Mouse (Mus musculus) lung, embryonic 16.5 days (tissue): ENCODE data around the gene Xntrpc. TPM values are rescaled to one million over a fixed set of nuclear protein-coding genes. Genes with fewer than 3 reads are reported as not detected.
"Not testable (repeated sequence)": the region's sequence is repeated elsewhere in the genome, so short reads cannot be mapped to it uniquely, and the experiment has no call there.

Source experiments
- ATAC-seq: fragments of 200-750 bp; cut with Nextera tagmentation; 2 replicates; pipeline ENCODE4 v1.8.0; 2017; ENCODE audit warnings: low read depth, mild to moderate bottlenecking, moderate library complexity
- H3K27ac ChIP-seq: fragments of 300-500 bp; sonication (generic); 2 replicates; pipeline ENCODE4 v1.5.1; 2014; ENCODE audit warnings: mild to moderate bottlenecking, control low read depth, low read length
- H3K27me3 ChIP-seq: fragments of 300-500 bp; sonication (generic); 2 replicates; pipeline ENCODE4 v1.6.1; 2014; ENCODE audit warnings: low read depth, low read length, mixed read lengths; ENCODE audit not compliant: control insufficient read depth, insufficient read depth
- H3K36me3 ChIP-seq: fragments of 300-500 bp; sonication (generic); 2 replicates; pipeline ENCODE4 v1.6.1; 2014; ENCODE audit warnings: low read length; ENCODE audit not compliant: control insufficient read depth, insufficient read depth
- H3K4me1 ChIP-seq: fragments of 300-500 bp; sonication (generic); replicated peaks from 2 replicates; pipeline ENCODE4 v1.6.1; 2014; ENCODE audit warnings: low read length, mixed read lengths; ENCODE audit not compliant: control insufficient read depth, insufficient read depth
- H3K4me2 ChIP-seq: fragments of 300-500 bp; sonication (generic); 2 replicates; pipeline ENCODE4 v1.6.1; 2014; ENCODE audit warnings: low read depth, low read length, control low read depth
- H3K4me3 ChIP-seq: fragments of 300-500 bp; sonication (generic); 2 replicates; pipeline ENCODE4 v1.5.1; 2014; ENCODE audit warnings: mild to moderate bottlenecking, low read length, control low read depth
- H3K9ac ChIP-seq: fragments of 300-500 bp; sonication (generic); 2 replicates; pipeline ENCODE4 v1.6.1; 2014; ENCODE audit warnings: low read length, control low read depth
- H3K9me3 ChIP-seq: fragments of 300-500 bp; sonication (generic); 2 replicates; pipeline ENCODE4 v1.6.1; 2016; ENCODE audit warnings: low read length; ENCODE audit not compliant: control insufficient read depth
- WGBS: fragments of 180-500 bp; shearing (Covaris S2); extraction: QIAGEN DNeasy Blood & Tissue Kit; methylation state at CpG from one replicate; pipeline ENCODE4 v1.1.7; 2014; 5-methylcytosine and 5-hydroxymethylcytosine counted together
- polyA plus RNA-seq: library from polyadenylated mRNA; unstranded; fragments of >200 nt; fragmentation: Nextera tagmentation; extraction: Ambion mirVana; gene quantifications from 2 replicates; pipeline ENCODE4 v1.2.1, GENCODE M21; 2015

The Xntrpc gene
- polyA plus RNA-seq: 1.0 and 1.2 TPM in 2 replicates

DNA sequence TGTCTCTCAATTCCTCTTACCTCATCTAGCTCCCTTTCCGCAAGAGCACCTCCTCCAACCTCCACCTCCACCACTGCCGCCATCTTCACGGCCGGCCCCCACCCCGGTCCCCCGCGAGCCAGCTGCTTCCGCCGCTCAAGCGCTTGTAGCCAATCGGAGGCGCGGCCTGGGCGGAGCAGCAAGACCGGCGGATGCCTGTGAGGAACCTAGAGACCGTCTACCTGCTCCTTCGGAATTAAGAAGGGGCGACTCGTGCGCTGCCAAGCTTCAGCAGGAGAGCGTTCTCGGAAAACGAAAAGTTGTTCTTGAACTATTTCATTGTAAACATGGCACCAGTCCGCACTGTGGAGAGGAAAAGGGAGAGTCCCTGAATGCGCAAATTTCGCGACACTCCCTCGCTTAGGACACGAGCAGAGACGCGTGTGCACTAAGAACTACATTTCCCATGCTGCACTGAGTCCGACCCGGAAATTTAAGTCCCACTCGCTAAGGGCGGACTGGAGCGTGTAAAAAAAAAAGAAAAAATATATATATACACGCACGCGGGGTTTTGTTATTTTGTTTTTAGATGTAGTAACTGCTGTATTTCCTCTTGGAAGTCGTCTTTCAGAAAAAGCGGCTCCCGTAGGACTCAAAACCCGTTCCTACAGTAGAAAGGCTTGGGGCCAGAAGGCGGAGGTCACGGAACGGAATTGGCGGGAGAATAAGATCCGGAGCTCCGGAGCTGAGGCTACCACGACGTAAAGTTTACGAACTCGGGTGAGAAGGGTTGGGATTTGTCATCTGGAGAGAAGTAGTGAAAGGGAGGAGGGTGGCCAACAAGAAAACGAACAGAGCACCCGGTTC lies at the start of gene Xntrpc, which contains the start of the genes Rnf121 and Xndc1:
Xntrpc (plus strand) TSS at position 668 of the 846 bp plus-strand sequence.
Rnf121 (minus strand) TSS at position 424 of the 846 bp plus-strand sequence.
Xndc1 (plus strand) TSS at position 466 of the 846 bp plus-strand sequence.
- H3K9me3 ChIP-seq: no peaks in the 10 kb centered on the region
- H3K4me2 ChIP-seq: peak within 1 kb of the TSS; percentile 58
- H3K36me3 ChIP-seq: peaks cover 4% of the 10 kb centered on the region; the same call in 1 of the 2 replicates
- H3K9ac ChIP-seq: peak within 1 kb of the TSS; percentile 77
- no peaks in the 10 kb centered on the region for H3K27me3 ChIP-seq
- H3K4me1 ChIP-seq: peaks cover 18% of the 10 kb centered on the region
- WGBS: under 1% methylated on average over 56 of the region's 56 CpGs
- H3K4me3 ChIP-seq: peak within 1 kb of the TSS; percentile 78
- peak within 1 kb of the TSS; percentile 83 for H3K27ac ChIP-seq
- peak; percentile 99 for ATAC-seq

DNA sequence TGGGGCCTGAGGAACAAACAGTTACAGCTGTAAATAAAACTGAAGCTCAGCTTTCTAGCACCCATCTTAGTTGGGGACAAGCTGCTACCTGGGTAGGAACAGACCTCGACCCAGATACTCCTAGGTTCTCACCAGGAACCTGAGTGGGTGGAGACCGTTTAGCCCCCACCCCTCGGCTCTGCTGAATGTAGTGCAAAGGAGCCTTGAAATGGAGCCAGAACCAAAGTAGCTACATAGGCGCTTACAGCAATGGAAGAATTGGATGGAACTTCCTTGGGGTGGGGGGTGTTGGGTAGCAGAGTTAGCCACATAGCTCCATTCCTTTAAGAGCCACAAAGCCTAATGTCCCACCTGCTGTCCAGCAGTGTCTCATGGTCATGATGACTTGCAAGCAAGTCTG lies 48.6 kb upstream of the Xntrpc start:
- WGBS: 76% methylated on average over 4 of the region's 4 CpGs
- H3K27ac ChIP-seq: no peak overlapping the region

DNA sequence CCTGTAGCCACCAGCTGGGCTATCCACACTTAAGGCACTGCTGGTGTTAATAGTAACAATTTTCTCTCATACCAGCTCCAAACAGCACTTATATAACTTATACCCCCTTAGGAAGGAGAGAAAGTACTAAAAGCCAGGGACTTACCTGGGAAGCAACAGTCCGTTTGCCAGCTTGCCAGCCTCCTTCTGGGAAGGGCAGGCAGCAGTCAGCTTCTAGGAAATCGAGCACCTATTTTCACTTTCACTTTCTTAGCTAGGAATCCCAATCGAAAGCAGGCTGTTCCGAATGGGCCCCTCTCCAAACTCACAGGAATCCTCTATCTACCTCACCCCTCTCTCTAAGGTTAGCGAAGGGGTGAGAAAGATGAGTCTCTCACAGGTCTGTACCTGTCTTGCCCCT lies 48.1 kb upstream of the Xntrpc start:
- Histone ChIP-seq H3K27ac (no peak overlapping the region), H3K4me3 (no peak overlapping the region), H3K4me2 (no peak overlapping the region), H3K4me1 (no peaks in the 10 kb centered on the region), H3K36me3 (peaks cover 51% of the 10 kb centered on the region), H3K9ac (no peak overlapping the region), H3K9me3 (no peaks in the 10 kb centered on the region), H3K27me3 (no peaks in the 10 kb centered on the region)
- WGBS: 79% methylated on average over 5 of the region's 5 CpGs
- ATAC-seq: no peak

More for the DNA sequence above, 48.6 kb upstream of the Xntrpc start:
- no peaks in the 10 kb centered on the region for H3K27me3 ChIP-seq
- H3K4me2 ChIP-seq: no peak overlapping the region
- no peak overlapping the region for H3K4me3 ChIP-seq
- no peak for ATAC-seq
- H3K4me1 ChIP-seq: no peaks in the 10 kb centered on the region
- H3K36me3 ChIP-seq: peaks cover 51% of the 10 kb centered on the region
- H3K9ac ChIP-seq: no peak overlapping the region
- no peaks in the 10 kb centered on the region for H3K9me3 ChIP-seq

DNA sequence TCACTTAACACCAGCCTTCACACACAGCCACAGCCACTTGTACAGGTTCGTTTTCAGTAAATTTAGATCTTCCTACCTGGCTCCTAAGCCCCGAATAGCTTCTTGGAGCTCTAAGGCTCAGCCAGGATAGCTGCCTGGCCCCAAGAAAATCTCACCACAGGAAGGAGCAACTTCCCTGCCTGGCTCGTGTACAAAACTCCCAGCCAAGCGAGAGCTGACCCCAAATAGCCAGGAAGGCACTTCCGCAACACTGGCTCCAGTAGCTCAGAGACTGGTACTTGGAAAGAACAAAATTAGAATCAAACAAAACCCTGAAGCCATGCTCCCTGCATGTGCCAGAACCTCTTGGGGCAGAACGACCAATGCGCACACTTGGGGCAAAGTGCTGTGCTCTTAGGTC lies 47.5 kb upstream of the Xntrpc start:
- Histone ChIP-seq H3K36me3 (peaks cover 51% of the 10 kb centered on the region), H3K9me3 (no peaks in the 10 kb centered on the region), H3K4me1 (no peaks in the 10 kb centered on the region), H3K27me3 (no peaks in the 10 kb centered on the region), H3K9ac (no peak overlapping the region), H3K27ac (no peak overlapping the region), H3K4me3 (no peak overlapping the region), H3K4me2 (no peak overlapping the region)
- 66% methylated on average over 7 of the region's 7 CpGs for WGBS
- ATAC-seq: no peak

DNA sequence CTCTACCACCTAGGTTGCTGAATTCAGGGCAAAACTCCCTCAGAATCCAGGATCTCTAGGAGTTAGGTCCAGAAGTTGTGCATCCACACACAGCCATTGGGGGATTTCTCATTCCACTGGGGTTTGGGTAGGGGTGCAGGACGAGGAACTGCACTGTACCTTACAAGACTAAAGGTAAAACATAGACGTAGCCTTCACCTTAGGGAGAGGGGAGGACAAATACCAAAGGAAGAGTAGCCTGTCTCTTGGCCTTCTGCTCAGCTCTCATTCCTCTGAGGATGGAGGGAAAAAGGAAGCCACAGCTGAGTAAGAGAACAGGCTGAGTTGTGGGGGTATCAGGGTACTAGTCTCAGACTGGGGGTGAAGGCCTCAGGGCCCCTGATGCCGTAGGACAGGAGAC lies 46.9 kb upstream of the Xntrpc start, which contains the start of gene Il18bp:
Il18bp (minus strand) TSS at position 101 of the 400 bp plus-strand sequence.
- H3K9me3 ChIP-seq: no peaks in the 10 kb centered on the region
- H3K27me3 ChIP-seq: no peaks in the 10 kb centered on the region
- H3K4me1 ChIP-seq: no peaks in the 10 kb centered on the region
- no peak within 1 kb of the TSS for H3K9ac ChIP-seq
- no peak within 1 kb of the TSS for H3K27ac ChIP-seq
- WGBS: 87% methylated on average over 3 of the region's 3 CpGs
- no peak for ATAC-seq
- no peak within 1 kb of the TSS for H3K4me3 ChIP-seq
- H3K36me3 ChIP-seq: peaks cover 47% of the 10 kb centered on the region
- no peak within 1 kb of the TSS for H3K4me2 ChIP-seq

DNA sequence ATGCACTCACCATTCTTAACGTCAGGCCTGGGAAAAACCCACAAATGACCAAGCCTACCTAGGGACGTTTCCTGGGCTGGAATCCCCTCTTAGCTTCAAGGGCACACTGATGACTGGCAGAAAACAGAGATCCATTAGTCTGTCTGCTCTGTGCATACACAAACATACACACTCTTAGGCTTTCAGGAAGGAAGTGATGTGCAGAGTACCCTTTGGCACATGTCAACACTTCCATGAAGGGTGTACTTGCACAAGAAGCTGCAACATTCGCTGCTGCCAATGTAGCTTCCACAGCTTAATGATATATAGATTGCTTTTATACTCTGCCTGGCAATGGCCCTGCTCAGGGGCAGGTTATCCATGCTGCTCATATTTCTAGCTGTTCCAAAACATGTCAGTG lies 46.2 kb upstream of the Xntrpc start:
- H3K36me3 ChIP-seq: peaks cover 44% of the 10 kb centered on the region
- 45% methylated on average over 3 of the region's 3 CpGs for WGBS

DNA sequence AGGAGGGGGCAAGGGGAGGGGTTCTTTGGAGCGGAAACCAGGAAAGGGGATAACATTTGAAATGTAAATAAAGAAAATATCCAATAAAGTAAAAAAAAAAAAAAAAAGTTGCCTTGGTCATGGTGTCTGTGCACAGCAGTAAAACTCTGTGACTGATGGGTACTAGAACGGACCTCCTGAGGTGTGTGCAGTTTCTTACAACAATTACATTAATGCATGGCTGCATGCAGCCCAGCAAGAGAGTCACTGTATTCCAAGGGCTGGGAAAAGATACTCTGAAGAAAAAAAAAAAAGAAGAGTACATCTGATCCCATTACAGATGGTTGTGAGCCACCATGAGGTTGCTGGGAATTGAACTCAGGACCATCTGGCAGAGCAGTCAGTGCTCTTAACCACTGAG lies 44.6 kb upstream of the Xntrpc start:
- H3K4me3 ChIP-seq, H3K9ac ChIP-seq, H3K4me1 ChIP-seq, H3K27me3 ChIP-seq, H3K9me3 ChIP-seq, H3K4me2 ChIP-seq, ATAC-seq, H3K27ac ChIP-seq: not testable (repeated sequence)
- peaks cover 33% of the 10 kb centered on the region for H3K36me3 ChIP-seq
- WGBS: 88% methylated on average over 2 of the region's 2 CpGs

More for the DNA sequence above, 46.2 kb upstream of the Xntrpc start:
- Histone ChIP-seq H3K4me1 (no peaks in the 10 kb centered on the region), H3K4me3 (no peak overlapping the region), H3K9me3 (no peaks in the 10 kb centered on the region), H3K27me3 (no peaks in the 10 kb centered on the region), H3K27ac (no peak overlapping the region), H3K9ac (no peak overlapping the region), H3K4me2 (no peak overlapping the region)
- no peak for ATAC-seq

DNA sequence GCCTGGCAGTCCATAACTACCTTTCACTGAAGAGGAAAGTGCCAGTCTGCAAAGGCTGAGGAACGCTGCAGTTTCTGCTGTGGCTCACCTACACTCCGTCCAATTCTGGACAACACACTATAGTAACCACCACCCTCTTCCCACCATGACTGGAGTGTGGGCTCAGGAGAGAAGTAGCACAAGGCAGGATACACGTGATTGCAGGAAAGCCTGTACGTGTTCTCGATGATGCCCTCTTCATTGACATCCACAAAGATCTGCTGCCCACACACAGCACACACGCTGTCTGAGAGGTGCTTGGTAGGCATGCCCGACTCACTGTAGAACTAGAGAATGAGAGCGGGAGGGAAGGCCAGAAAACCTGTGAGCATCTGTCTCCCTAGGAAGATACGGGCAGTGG lies 41.7 kb upstream of the Xntrpc start:
- no peak for ATAC-seq

DNA sequence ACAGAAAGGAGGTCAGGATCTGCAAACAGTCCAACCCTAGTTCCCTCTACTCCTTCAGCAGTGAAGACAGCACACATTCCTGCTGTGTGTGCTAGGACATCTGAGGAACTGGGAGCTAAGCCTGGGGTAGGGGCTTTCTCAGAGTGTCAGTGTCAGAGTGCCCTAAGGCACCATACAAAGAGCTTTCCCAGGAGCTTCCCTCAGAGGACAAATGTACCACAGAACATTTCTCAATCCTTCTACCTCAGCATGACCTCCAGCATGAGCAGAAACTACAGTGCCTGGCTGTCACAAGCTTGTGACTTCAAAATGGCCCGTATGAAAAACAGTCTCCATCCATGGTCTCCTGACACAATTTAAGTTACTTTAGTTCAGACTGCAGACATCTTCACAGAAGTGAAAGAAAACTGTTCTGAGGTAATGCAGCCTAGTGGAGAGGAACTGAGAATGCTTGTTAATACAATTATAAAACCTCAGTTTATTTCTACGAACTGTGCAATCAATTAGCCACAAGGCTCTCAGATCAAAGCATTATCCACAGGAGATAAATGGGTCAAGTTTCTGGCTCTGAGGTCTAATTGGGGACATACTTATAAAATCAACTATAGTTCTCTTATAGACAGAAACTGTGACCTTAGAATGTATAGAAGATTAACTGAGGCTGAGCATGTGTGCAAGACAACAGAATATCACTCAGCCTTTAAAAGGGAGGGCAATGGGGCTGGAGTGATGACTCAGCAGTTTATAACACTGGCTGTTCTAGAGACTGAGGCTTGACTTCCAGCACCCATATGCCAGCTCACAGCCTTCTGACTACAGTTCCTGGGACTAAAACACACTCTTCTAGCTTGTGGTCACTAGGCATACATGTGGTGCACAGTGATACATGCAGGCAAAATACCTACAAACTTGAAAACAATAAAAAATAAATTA lies 40.1 kb upstream of the Xntrpc start:
- Histone ChIP-seq H3K4me2 (no peak overlapping the region), H3K27me3 (no peaks in the 10 kb centered on the region), H3K4me3 (no peak overlapping the region), H3K9ac (no peak overlapping the region), H3K9me3 (no peaks in the 10 kb centered on the region), H3K4me1 (no peaks in the 10 kb centered on the region), H3K36me3 (peaks cover 33% of the 10 kb centered on the region), H3K27ac (no peak overlapping the region)
- WGBS: 80% methylated on average over 2 of the region's 2 CpGs
- ATAC-seq: no peak

More for the DNA sequence above, 41.7 kb upstream of the Xntrpc start:
- H3K9ac ChIP-seq: no peak overlapping the region
- H3K9me3 ChIP-seq: no peaks in the 10 kb centered on the region
- no peak overlapping the region for H3K27ac ChIP-seq
- no peaks in the 10 kb centered on the region for H3K27me3 ChIP-seq
- H3K4me2 ChIP-seq: no peak overlapping the region
- H3K36me3 ChIP-seq: peaks cover 29% of the 10 kb centered on the region
- 93% methylated on average over 9 of the region's 9 CpGs for WGBS
- H3K4me1 ChIP-seq: no peaks in the 10 kb centered on the region
- no peak overlapping the region for H3K4me3 ChIP-seq
